Mouse (Mus musculus) heart, adult 2 months (tissue): ENCODE measurements at regions not wholly inside any gene's neighbourhood (a gene's known extent, or its start where the extent isn't known, plus 50 kb on each side); places are given as distances from the start of the nearest gene placed in this dataset.
A peak's percentile ranks its signal among the peaks of the same experiment; 100 is the strongest.

Source experiments
- DNase-seq, 2 experiments: peaks; one replicate each; pipeline ENCODE4 v3.0.0; 2021
- H3K27ac ChIP-seq: fragments of 200-600 bp; 2 replicates; pipeline ENCODE4 v1.8.1; 2022
- H3K27me3 ChIP-seq: fragments of 200-500 bp; 2 replicates; pipeline ENCODE4 v1.6.1; 2012; ENCODE audit warnings: mild to moderate bottlenecking, low read length, inconsistent platforms, mixed read lengths; ENCODE audit not compliant: control insufficient read depth, insufficient read depth
- H3K36me3 ChIP-seq: fragments of 200-500 bp; 2 replicates; pipeline ENCODE4 v1.6.1; 2012; ENCODE audit warnings: low read length, inconsistent platforms; ENCODE audit not compliant: control insufficient read depth, insufficient read depth
- H3K4me1 ChIP-seq: fragments of 200-500 bp; 2 replicates; pipeline ENCODE4 v1.6.1; 2011; ENCODE audit warnings: low read length; ENCODE audit not compliant: control insufficient read depth, insufficient read depth
- H3K4me3 ChIP-seq: fragments of 200-600 bp; 2 replicates; pipeline ENCODE4 v1.8.1; 2022
- H3K79me2 ChIP-seq: fragments of 200-500 bp; replicated peaks from 2 replicates; pipeline ENCODE4 v1.6.1; 2012; ENCODE audit warnings: mild to moderate bottlenecking, inconsistent platforms, low read length, moderate library complexity, mixed read lengths; ENCODE audit not compliant: control insufficient read depth, insufficient read depth
- H3K9ac ChIP-seq: fragments of 200-500 bp; 2 replicates; pipeline ENCODE4 v1.6.1; 2012; ENCODE audit warnings: low read depth, mild to moderate bottlenecking, control low read depth, inconsistent platforms, low read length, mixed read lengths
- CTCF ChIP-seq: fragments of 200-600 bp; IDR thresholded peaks from 2 replicates; pipeline ENCODE4 v1.8.1; 2022; ENCODE audit warnings: antibody characterized with exemption, mild to moderate bottlenecking, moderate library complexity
- EP300 ChIP-seq: fragments of 200-500 bp; IDR thresholded peaks from 2 replicates; pipeline ENCODE4 v1.6.1; 2011; ENCODE audit warnings: low read depth, low read length, control low read depth; ENCODE audit not compliant: insufficient read depth
- POLR2A ChIP-seq: fragments of 200-500 bp; IDR thresholded peaks from 2 replicates; pipeline ENCODE4 v1.6.1; 2011; ENCODE audit warnings: mild to moderate bottlenecking, low read depth, low read length, control low read depth; ENCODE audit not compliant: insufficient read depth
- WGBS: fragments of 180-500 bp; shearing (Covaris S2); methylation state at CpG from one replicate; pipeline ENCODE4 v1.1.7; 2018; 5-methylcytosine and 5-hydroxymethylcytosine counted together
- intact Hi-C: fragments of 180-260 bp; cut with DNase I; formaldehyde crosslinking; loops from one replicate; pipeline ENCODE4 v1.15.1; 2025

DNA sequence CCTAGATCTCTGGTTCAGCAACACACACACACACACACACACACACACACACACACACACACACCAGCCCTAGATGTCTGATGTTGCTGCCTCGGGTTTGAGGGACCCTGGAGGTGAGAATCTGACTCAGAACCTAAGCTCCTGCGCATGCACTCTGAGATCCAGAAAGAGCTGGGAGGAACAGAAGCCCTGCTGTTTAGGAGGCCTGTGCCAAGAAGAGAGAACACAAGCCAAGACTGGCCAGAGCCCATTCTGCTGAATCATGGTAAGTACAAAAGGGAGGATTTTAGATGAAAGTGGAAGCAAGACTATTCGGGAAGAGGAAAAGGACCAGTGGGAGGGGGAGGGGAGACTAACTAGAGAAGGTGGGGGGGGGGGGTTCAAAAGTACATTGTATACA is 132.2 kb upstream of the Dynlrb2 start:
- H3K27ac ChIP-seq, result no peak overlapping the region
- DNase-seq, result peak; percentile 61 to 75
- 25% methylated on average over 3 of the region's 3 CpGs for WGBS
- H3K4me3 ChIP-seq, result no peak overlapping the region
- H3K36me3 ChIP-seq, result no peaks in the 10 kb centered on the region
- no peaks in the 10 kb centered on the region for H3K4me1 ChIP-seq
- no peaks in the 10 kb centered on the region for H3K27me3 ChIP-seq
- no peaks in the 10 kb centered on the region for H3K79me2 ChIP-seq
- H3K9ac ChIP-seq, result no peak overlapping the region
- no peak for TF ChIP-seq CTCF
- TF ChIP-seq POLR2A, result no peak
- intact Hi-C loops, result no loop called here

- intact Hi-C loops, result no loop called here
- no peaks in the 10 kb centered on the region for H3K4me1 ChIP-seq
- H3K79me2 ChIP-seq, result no peaks in the 10 kb centered on the region
- no peak overlapping the region for H3K4me3 ChIP-seq
- no peaks in the 10 kb centered on the region for H3K27me3 ChIP-seq
- H3K36me3 ChIP-seq, result no peaks in the 10 kb centered on the region
- no peak for TF ChIP-seq EP300
- TF ChIP-seq CTCF, result no peak
- no peak for TF ChIP-seq POLR2A
- H3K27ac ChIP-seq, result no peak overlapping the region
- DNase-seq, result no peak
- H3K9ac ChIP-seq, result no peak overlapping the region
- 49% methylated on average over 9 of the region's 9 CpGs for WGBS
Measured at GRCm38 (mm10) chr8:116372056-116372455, 132.7 kb upstream of the Dynlrb2 start.

DNA sequence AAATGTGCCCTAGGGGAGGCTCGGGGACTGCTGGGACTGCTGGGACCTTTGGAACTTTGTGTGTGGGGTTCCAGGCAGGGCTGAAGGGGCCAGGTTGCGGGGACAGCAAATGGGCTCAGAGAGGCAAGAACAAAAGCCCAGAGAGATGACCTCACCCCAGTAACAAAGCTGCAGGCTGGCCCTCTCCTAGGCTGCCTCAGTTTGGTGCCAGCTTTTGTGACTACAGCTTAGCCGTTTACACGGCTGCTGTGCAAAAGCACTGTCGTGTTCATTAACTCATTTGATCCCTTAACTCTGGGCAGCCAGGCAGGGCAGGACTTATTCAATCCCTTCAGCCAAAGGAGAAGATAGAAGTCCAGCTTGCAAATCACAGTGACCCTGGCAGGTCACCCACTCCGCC is 137.3 kb upstream of the Dynlrb2 start:
- no peak for DNase-seq
- Histone ChIP-seq H3K9ac (no peak overlapping the region), H3K79me2 (no peaks in the 10 kb centered on the region), H3K27me3 (no peaks in the 10 kb centered on the region), H3K4me1 (no peaks in the 10 kb centered on the region), H3K27ac (no peak overlapping the region), H3K36me3 (no peaks in the 10 kb centered on the region), H3K4me3 (no peak overlapping the region)
- intact Hi-C loops, result no loop called here
- TF ChIP-seq EP300 (no peak), POLR2A (no peak), CTCF (no peak)
- WGBS, result 58% methylated on average over 6 of the region's 6 CpGs

DNA sequence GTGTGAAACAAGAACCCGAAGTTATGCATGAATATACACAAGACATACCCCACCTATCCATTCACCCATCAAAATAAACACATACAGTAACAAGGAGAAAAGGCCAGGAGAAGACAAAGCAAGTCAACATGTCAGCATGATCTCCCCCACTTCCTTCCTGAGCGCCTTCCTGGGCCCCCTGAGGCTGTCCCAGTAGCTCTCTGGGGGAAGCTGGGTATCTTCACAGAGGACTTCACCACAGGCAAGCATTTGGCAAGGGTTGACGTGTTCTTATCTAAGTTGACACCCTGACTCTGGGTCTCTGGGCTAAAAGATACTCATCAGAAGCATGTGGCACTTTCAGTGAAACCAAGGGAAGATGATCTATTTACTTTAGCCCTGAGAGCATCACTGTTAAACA is 138.1 kb upstream of the Dynlrb2 start:
- H3K36me3 ChIP-seq, result no peaks in the 10 kb centered on the region
- no peak overlapping the region for H3K9ac ChIP-seq
- no peaks in the 10 kb centered on the region for H3K79me2 ChIP-seq
- H3K4me1 ChIP-seq, result no peaks in the 10 kb centered on the region
- intact Hi-C loops, result no loop called here
- H3K4me3 ChIP-seq, result no peak overlapping the region
- no peak for DNase-seq
- WGBS, result 35% methylated on average over 3 of the region's 3 CpGs
- no peak for TF ChIP-seq CTCF
- no peak for TF ChIP-seq POLR2A
- TF ChIP-seq EP300, result no peak
- H3K27me3 ChIP-seq, result no peaks in the 10 kb centered on the region
- H3K27ac ChIP-seq, result no peak overlapping the region

- no peak overlapping the region for H3K4me3 ChIP-seq
- intact Hi-C loops, result no loop called here
- 83% methylated on average over 1 of the region's 1 CpGs for WGBS
- no peaks in the 10 kb centered on the region for H3K4me1 ChIP-seq
- no peak overlapping the region for H3K9ac ChIP-seq
- H3K79me2 ChIP-seq, result no peaks in the 10 kb centered on the region
- H3K27ac ChIP-seq, result no peak overlapping the region
- DNase-seq, result no peak
- no peaks in the 10 kb centered on the region for H3K36me3 ChIP-seq
- TF ChIP-seq EP300 (no peak), CTCF (no peak), POLR2A (no peak)
- H3K27me3 ChIP-seq, result no peaks in the 10 kb centered on the region
Measured at GRCm38 (mm10) chr8:116364751-116365150, 140.0 kb upstream of the Dynlrb2 start.

GRCm38 (mm10) chr8:116364172-116364571 is 140.6 kb upstream of the Dynlrb2 start:
- DNase-seq, result no peak
- no peak overlapping the region for H3K9ac ChIP-seq
- 81% methylated on average over 2 of the region's 2 CpGs for WGBS
- no peak overlapping the region for H3K4me3 ChIP-seq
- no peaks in the 10 kb centered on the region for H3K27me3 ChIP-seq
- H3K79me2 ChIP-seq, result no peaks in the 10 kb centered on the region
- H3K36me3 ChIP-seq, result no peaks in the 10 kb centered on the region
- TF ChIP-seq CTCF (0 out of 2 replicates have a peak, but pooled peaks have one; percentile 22), EP300 (no peak)
- intact Hi-C loops, result no loop called here
- H3K4me1 ChIP-seq, result no peaks in the 10 kb centered on the region
- H3K27ac ChIP-seq, result no peak overlapping the region

DNA sequence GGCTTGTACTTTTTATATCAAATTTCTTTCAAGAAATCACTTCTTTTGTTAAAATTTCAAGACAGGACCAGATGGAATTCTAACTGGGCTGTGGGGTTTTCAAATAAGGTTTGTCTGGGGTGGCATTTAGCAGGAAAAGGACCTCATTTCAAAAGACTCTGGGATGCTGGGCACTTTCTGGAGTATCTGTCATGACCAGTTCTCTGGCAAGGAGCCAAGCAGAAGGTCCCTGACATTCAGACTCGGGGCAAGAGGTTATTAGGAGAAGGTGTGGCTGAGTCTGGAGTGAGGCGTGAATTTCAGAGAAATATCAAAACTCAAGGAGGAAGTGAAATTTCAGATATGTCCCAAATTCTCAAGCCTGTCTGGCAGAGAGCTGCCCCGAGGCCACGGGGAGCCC is 142.4 kb upstream of the Dynlrb2 start:
- intact Hi-C loops, result no loop called here
- H3K36me3 ChIP-seq, result no peaks in the 10 kb centered on the region
- no peak for DNase-seq
- H3K4me1 ChIP-seq, result no peaks in the 10 kb centered on the region
- no peak overlapping the region for H3K9ac ChIP-seq
- no peak overlapping the region for H3K4me3 ChIP-seq
- H3K27me3 ChIP-seq, result no peaks in the 10 kb centered on the region
- no peak overlapping the region for H3K27ac ChIP-seq
- no peaks in the 10 kb centered on the region for H3K79me2 ChIP-seq
- TF ChIP-seq POLR2A, result no peak
- WGBS, result 34% methylated on average over 4 of the region's 4 CpGs
